Mouse (Mus musculus) right cerebral cortex, postnatal 4 days (tissue): ENCODE measurements at regions not wholly inside any gene's neighbourhood (a gene's known extent, or its start where the extent isn't known, plus 50 kb on each side); places are given as distances from the start of the nearest gene placed in this dataset.

Experiments used
- DNase-seq: peaks from one replicate; pipeline ENCODE4 v3.0.0-alpha.2; 2022

GRCm38 (mm10) chr2:173930606-173931177 is 145.4 kb upstream of the Stx16 start:
- DNase-seq = no peak

- DNase-seq = no peak
These were observed 140.4 kb upstream of the Stx16 start for GRCm38 (mm10) chr2:173935706-173936105.

- DNase-seq = peak; percentile 62
These were observed 138.3 kb upstream of the Stx16 start for GRCm38 (mm10) chr2:173937531-173938439.

- DNase-seq = no peak
These were observed 137.7 kb upstream of the Stx16 start for GRCm38 (mm10) chr2:173938440-173938787.

- no peak for DNase-seq
These were observed 130.7 kb upstream of the Stx16 start for GRCm38 (mm10) chr2:173945441-173945840.

- DNase-seq = no peak
These were observed 127.5 kb upstream of the Stx16 start for GRCm38 (mm10) chr2:173948586-173948985.

GRCm38 (mm10) chr2:173950164-173950891 is 125.8 kb upstream of the Stx16 start:
- DNase-seq = no peak

GRCm38 (mm10) chr2:173966111-173966510 is 110.0 kb upstream of the Stx16 start:
- DNase-seq = no peak

GRCm38 (mm10) chr2:173970789-173971188 is 105.3 kb upstream of the Stx16 start:
- DNase-seq = no peak

GRCm38 (mm10) chr2:173976314-173977053 is 99.6 kb upstream of the Stx16 start:
- DNase-seq = no peak

GRCm38 (mm10) chr2:173977236-173978053 is 98.7 kb upstream of the Stx16 start:
- no peak for DNase-seq

- DNase-seq = no peak
These were observed 97.9 kb upstream of the Stx16 start for GRCm38 (mm10) chr2:173978138-173978765.

GRCm38 (mm10) chr2:173981036-173981435 is 95.1 kb upstream of the Stx16 start:
- no peak for DNase-seq

- no peak for DNase-seq
These were observed 88.6 kb upstream of the Stx16 start for GRCm38 (mm10) chr2:173987516-173987915.

GRCm38 (mm10) chr2:173987921-173988320 is 88.2 kb upstream of the Stx16 start:
- no peak for DNase-seq

- DNase-seq = no peak
These were observed 87.3 kb upstream of the Stx16 start for GRCm38 (mm10) chr2:173988641-173989336.

- no peak for DNase-seq
These were observed 85.4 kb upstream of the Stx16 start for GRCm38 (mm10) chr2:173990664-173991063.

- DNase-seq = no peak
These were observed 84.7 kb upstream of the Stx16 start for GRCm38 (mm10) chr2:173991447-173991846.

GRCm38 (mm10) chr2:173992041-173992440 is 84.1 kb upstream of the Stx16 start:
- no peak for DNase-seq

GRCm38 (mm10) chr2:173993431-173993955 is 82.6 kb upstream of the Stx16 start:
- DNase-seq = no peak
